Mouse (Mus musculus) testis, adult 2 months (tissue): ENCODE measurements around the gene 2810004N23Rik.

Experiments used
- CTCF ChIP-seq: fragments of 200-500 bp; IDR thresholded peaks from 2 replicates; pipeline ENCODE4 v1.5.1; 2012; ENCODE audit warnings: low read depth, mild to moderate bottlenecking, inconsistent platforms, low read length, moderate library complexity; ENCODE audit not compliant: control insufficient read depth, insufficient read depth, insufficient replicate concordance
- POLR2A ChIP-seq: fragments of 200-500 bp; IDR thresholded peaks from 2 replicates; pipeline ENCODE4 v1.6.1; 2012; ENCODE audit warnings: low read depth, mild to moderate bottlenecking, inconsistent platforms, low read length, moderate library complexity; ENCODE audit not compliant: control insufficient read depth

GRCm38 (mm10) chr8:124793661-124794485 is 69.0 kb downstream of the 2810004N23Rik start:
- no peak for TF ChIP-seq CTCF
- no peak for TF ChIP-seq POLR2A
